In the genomic region with DNA sequence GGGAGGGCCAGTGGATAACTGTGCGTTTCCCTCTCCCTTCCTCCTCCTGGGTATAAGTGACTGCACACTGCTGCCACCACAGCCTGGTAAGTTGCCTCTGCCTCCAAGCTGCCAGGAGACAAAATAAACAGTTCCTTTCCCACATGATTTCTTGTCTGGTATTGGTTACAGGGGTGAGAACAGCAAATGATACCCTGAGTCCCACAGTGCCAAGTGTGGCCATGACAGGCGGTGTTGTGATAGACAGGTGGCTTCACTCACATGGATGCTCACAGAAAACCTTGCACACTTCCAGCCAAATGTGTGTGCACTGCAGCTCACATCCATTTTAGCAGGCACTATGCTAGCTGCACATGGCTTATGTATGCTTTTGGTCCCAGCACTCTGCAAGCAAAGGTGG, we compare ENCODE assay signal across 22 mouse cellular contexts. TPM values are rescaled to one million over a fixed set of nuclear protein-coding genes. Genes with fewer than 3 reads are reported as not detected.
A peak's percentile ranks its signal among the peaks of the same experiment; 100 is the strongest.
DNase-seq lines count a peak whose midpoint lies in the region; ATAC-seq and TF ChIP-seq lines count a peak whose summit lies in the region.
"Had no signal": no experiment of that assay in that cellular context is flagged by ENCODE, and none has a peak within 500 bp of the region (broad histone marks: within the 10 kb centered on the region; RNA-seq: fewer than 3 reads in every experiment).

No protein-coding gene starts in this region.

- 78% methylated on average over 2 of the region's 2 CpGs for WGBS in forebrain, embryonic 10.5 days
- 86% methylated on average over 2 of the region's 2 CpGs for WGBS in forebrain, embryonic 12.5 days
- WGBS in liver, embryonic 15.5 days (ENCODE audit: insufficient replicate concordance), result 61% methylated on average over 2 of the region's 2 CpGs
- 69% methylated on average over 2 of the region's 2 CpGs for WGBS in intestine, postnatal 0 days

- intact Hi-C loops in left cerebral cortex, adult 2 months (cut with DNase I), result no loop called here

- H3K27ac ChIP-seq in forebrain, embryonic 10.5 days, result 0 out of 2 replicates have a peak overlapping the region, but pooled peaks have one; percentile 48
- H3K27ac ChIP-seq in forebrain, embryonic 12.5 days, result no peak overlapping the region
- 0 out of 2 replicates have a peak overlapping the region, but pooled peaks have one; percentile 3 for H3K27ac ChIP-seq in left cerebral cortex, adult 2 months
- peak overlapping the region; percentile 77; the same call in 1 of the 2 replicates for H3K27ac ChIP-seq in liver, embryonic 15.5 days (replicated peaks)
- H3K27ac ChIP-seq in intestine, postnatal 0 days (ENCODE audit: low read depth, low read length), result no peak overlapping the region
- H3K27ac ChIP-seq: embryonic facial prominence, embryonic 10.5 days; forebrain, embryonic 15.5 days; hindbrain, embryonic 13.5 days; hindbrain, postnatal 0 days had no signal

- no peak overlapping the region for H3K9ac ChIP-seq in forebrain, embryonic 12.5 days
- peak overlapping the region; percentile 26; the same call in 1 of the 2 replicates for H3K9ac ChIP-seq in liver, embryonic 15.5 days
- no peak overlapping the region for H3K9ac ChIP-seq in intestine, postnatal 0 days (ENCODE audit: low read depth, low read length)
- H3K9ac ChIP-seq: forebrain, embryonic 15.5 days; hindbrain, embryonic 13.5 days had no signal

- DNase-seq in forebrain, embryonic 10.5 days (ENCODE audit: extremely low spot score, low spot score), result no peak
- no peak for DNase-seq in left cerebral cortex, adult 2 months (ENCODE audit: extremely low spot score in 1 of 2, low spot score in 2 of 2)
- DNase-seq in left cerebral cortex, adult 8-10 months (ENCODE audit: low spot score in 2 of 2), result no peak
- DNase-seq in G1E (ENCODE audit: low spot score), result no peak
- no peak for DNase-seq in urinary bladder, postnatal 10 days (ENCODE audit: low spot score)
- DNase-seq: adrenal gland, adult 2 months; adrenal gland, postnatal 25 days; B cell, adult 2 months; cerebellum, adult 2 months; cerebellum, postnatal 10 days; gastrocnemius, postnatal 36 days; heart, adult 18-20 months; heart, postnatal 10 days had no signal

- no peaks in the 10 kb centered on the region for H3K9me3 ChIP-seq in forebrain, embryonic 10.5 days
- no peaks in the 10 kb centered on the region for H3K9me3 ChIP-seq in forebrain, embryonic 12.5 days
- H3K9me3 ChIP-seq in G1E (replicated peaks), result no peaks in the 10 kb centered on the region
- no peaks in the 10 kb centered on the region for H3K9me3 ChIP-seq in liver, embryonic 15.5 days (replicated peaks)
- no peaks in the 10 kb centered on the region for H3K9me3 ChIP-seq in intestine, postnatal 0 days (ENCODE audit: control insufficient read depth)
- H3K9me3 ChIP-seq: embryonic facial prominence, embryonic 10.5 days; forebrain, embryonic 15.5 days; heart, embryonic 10.5 days; hindbrain, embryonic 13.5 days had no signal

- peaks cover 11% of the 10 kb centered on the region; the same call in 1 of the 2 replicates for H3K27me3 ChIP-seq in forebrain, embryonic 10.5 days (ENCODE audit: poor library complexity, severe bottlenecking)
- no peaks in the 10 kb centered on the region; the same call in 1 of the 2 replicates for H3K27me3 ChIP-seq in forebrain, embryonic 12.5 days
- no peaks in the 10 kb centered on the region for H3K27me3 ChIP-seq in G1E (ENCODE audit: insufficient read depth, low read length)
- no peaks in the 10 kb centered on the region for H3K27me3 ChIP-seq in liver, embryonic 15.5 days
- H3K27me3 ChIP-seq in intestine, postnatal 0 days (replicated peaks; ENCODE audit: control insufficient read depth, insufficient read depth, low read length), result no peaks in the 10 kb centered on the region
- H3K27me3 ChIP-seq: forebrain, embryonic 15.5 days; hindbrain, embryonic 13.5 days had no signal

- TF ChIP-seq CTCF in left cerebral cortex, adult 2 months (IDR thresholded peaks at IDR 0.05), result no peak
- TF ChIP-seq CTCF in G1E (IDR thresholded peaks at IDR 0.05; ENCODE audit: low read depth, low read length), result no peak
- TF ChIP-seq CTCF in intestine, postnatal 0 days (IDR thresholded peaks at IDR 0.05; ENCODE audit: low read depth), result no peak

- ATAC-seq in forebrain, embryonic 12.5 days (ENCODE audit: low FRiP score), result no peak
- no peak for ATAC-seq in G1E (ENCODE audit: extremely low read depth, insufficient number of reproducible peaks, low FRiP score, poor library complexity, severe bottlenecking)
- no peak for ATAC-seq in liver, embryonic 15.5 days (ENCODE audit: insufficient read depth)
- ATAC-seq in intestine, postnatal 0 days, result no peak
- ATAC-seq: CD4-positive, CD25-positive, alpha-beta regulatory T cell, adult 4 months; forebrain, embryonic 15.5 days; hindbrain, postnatal 0 days had no signal

- H3K4me1 ChIP-seq in forebrain, embryonic 10.5 days, result peaks cover 29% of the 10 kb centered on the region
- peaks cover 13% of the 10 kb centered on the region for H3K4me1 ChIP-seq in forebrain, embryonic 12.5 days
- peaks cover 77% of the 10 kb centered on the region for H3K4me1 ChIP-seq in G1E (ENCODE audit: insufficient read depth, low read depth, low read length)
- peaks cover 55% of the 10 kb centered on the region for H3K4me1 ChIP-seq in liver, embryonic 15.5 days (replicated peaks)
- 0 out of 2 replicates have a peak, but pooled peaks cover 6% of the 10 kb centered on the region for H3K4me1 ChIP-seq in intestine, postnatal 0 days (replicated peaks; ENCODE audit: control insufficient read depth, insufficient read depth, low read length)

- no peak overlapping the region for H3K4me2 ChIP-seq in forebrain, embryonic 12.5 days
- H3K4me2 ChIP-seq in liver, embryonic 15.5 days, result peak overlapping the region; percentile 60; the same call in 1 of the 2 replicates
- no peak overlapping the region for H3K4me2 ChIP-seq in intestine, postnatal 0 days (replicated peaks; ENCODE audit: low read depth)
- H3K4me2 ChIP-seq: forebrain, embryonic 15.5 days; hindbrain, embryonic 13.5 days had no signal

- H3K4me3 ChIP-seq in forebrain, embryonic 10.5 days, result no peak overlapping the region
- no peak overlapping the region for H3K4me3 ChIP-seq in forebrain, embryonic 12.5 days (replicated peaks)
- no peak overlapping the region for H3K4me3 ChIP-seq in left cerebral cortex, adult 2 months
- H3K4me3 ChIP-seq in G1E (ENCODE audit: low read depth, low read length), result peak overlapping the region; percentile 20; the same call in 1 of the 2 replicates
- H3K4me3 ChIP-seq in liver, embryonic 15.5 days (replicated peaks), result no peak overlapping the region
- no peak overlapping the region for H3K4me3 ChIP-seq in intestine, postnatal 0 days (ENCODE audit: low read depth, low read length)
- H3K4me3 ChIP-seq: embryonic facial prominence, embryonic 10.5 days; forebrain, embryonic 15.5 days; heart, embryonic 10.5 days; hindbrain, embryonic 13.5 days had no signal

- H3K36me3 ChIP-seq in forebrain, embryonic 10.5 days (replicated peaks), result no peaks in the 10 kb centered on the region
- no peaks in the 10 kb centered on the region for H3K36me3 ChIP-seq in forebrain, embryonic 12.5 days (replicated peaks)
- H3K36me3 ChIP-seq in G1E (replicated peaks), result peaks cover 25% of the 10 kb centered on the region
- no peaks in the 10 kb centered on the region for H3K36me3 ChIP-seq in liver, embryonic 15.5 days (replicated peaks)
- H3K36me3 ChIP-seq in intestine, postnatal 0 days (ENCODE audit: control insufficient read depth, insufficient read depth), result no peaks in the 10 kb centered on the region
- H3K36me3 ChIP-seq: embryonic facial prominence, embryonic 10.5 days; forebrain, embryonic 15.5 days; heart, embryonic 10.5 days; hindbrain, embryonic 13.5 days had no signal

RNA-seq across cellular contexts. Expression of a gene that starts 3.8 kb away (rescaled TPM):
- polyA plus RNA-seq in forebrain, embryonic 10.5 days (2016; fragmentation: Nextera tagmentation; extraction: Ambion mirVana), result 7.7 and 8.1 TPM in 2 replicates
- polyA plus RNA-seq in forebrain, embryonic 12.5 days (2016; fragmentation: Nextera tagmentation; extraction: Ambion mirVana), result 11.9 and 13.5 TPM in 2 replicates
- 10 to 100 TPM; 90.1 to 90.6 TPM for total RNA-seq in left cerebral cortex, adult 2 months (2021)
- total RNA-seq in left cerebral cortex, adult 8-10 months (2022), result 10 to 100 TPM; 76.3 to 92.5 (median 83.1) TPM
- total RNA-seq in G1E (2014; fragmentation: Nextera tagmentation) (55.3 and 57.0 TPM in 2 replicates), G1E (2017) (17.0 and 18.0 TPM in 2 replicates)
- polyA plus RNA-seq in G1E (2012), result 3.9 and 6.4 TPM in 2 replicates
- polyA plus RNA-seq in liver, embryonic 15.5 days (2015; fragmentation: Nextera tagmentation; extraction: Ambion mirVana), result 2.6 and 2.8 TPM in 2 replicates
- 12.2 and 12.6 TPM in 2 replicates for polyA plus RNA-seq in intestine, postnatal 0 days (2015; fragmentation: Nextera tagmentation; extraction: Ambion mirVana)

Comparison
In these comparisons a context has a peak if more than half of its experiments do, and no peak if none do; other contexts are left out.
1. H3K27ac ChIP-seq: peak in forebrain, embryonic 10.5 days (single experiment), left cerebral cortex, adult 2 months (single experiment) and liver, embryonic 15.5 days (single experiment); none in forebrain, embryonic 12.5 days (single experiment) and intestine, postnatal 0 days (single experiment).